Mouse (Mus musculus): Measurements from ENCODE around the gene Sh3pxd2a. TPM values are rescaled to one million over a fixed set of nuclear protein-coding genes. Genes with fewer than 3 reads are reported as not detected.
A peak's percentile ranks its signal among the peaks of the same experiment; 100 is the strongest.

The Sh3pxd2a gene
- polyA plus RNA-seq, 1 experiment from 2014 or later = 2.1 TPM

GRCm38 (mm10) chr19:47339165-47339564 is 125.0 kb downstream of the Sh3pxd2a start:
- 2% methylated on average over 17 of the region's 17 CpGs for WGBS
- Histone ChIP-seq H3K27ac (ENCODE audit: low read depth, low read length) (no peak overlapping the region), H3K9me3 (ENCODE audit: control insufficient read depth, low read length) (no peaks in the 10 kb centered on the region), H3K36me3 (ENCODE audit: control insufficient read depth, insufficient read depth, low read length) (no peaks in the 10 kb centered on the region), H3K4me1 (ENCODE audit: control insufficient read depth, insufficient read depth, low read length) (peaks cover 20% of the 10 kb centered on the region), H3K4me2 (ENCODE audit: low read depth, low read length) (peak overlapping the region; percentile 51), H3K4me3 (ENCODE audit: low read depth, low read length) (peak overlapping the region; percentile 26; the same call in 1 of the 2 replicates), H3K27me3 (ENCODE audit: control insufficient read depth, insufficient read depth, low read length) (peaks cover 11% of the 10 kb centered on the region; the same call in 1 of the 2 replicates), H3K9ac (replicated peaks; ENCODE audit: low read depth, low read length) (no peak overlapping the region)
- no peak for ATAC-seq (ENCODE audit: low read depth)

GRCm38 (mm10) chr19:47338396-47339164 is 125.6 kb downstream of the Sh3pxd2a start:
- Histone ChIP-seq H3K27ac (ENCODE audit: low read depth, low read length) (no peak overlapping the region), H3K36me3 (ENCODE audit: control insufficient read depth, insufficient read depth, low read length) (no peaks in the 10 kb centered on the region), H3K27me3 (ENCODE audit: control insufficient read depth, insufficient read depth, low read length) (peaks cover 8% of the 10 kb centered on the region; the same call in 1 of the 2 replicates), H3K4me3 (ENCODE audit: low read depth, low read length) (peak overlapping the region; percentile 26; the same call in 1 of the 2 replicates), H3K4me1 (ENCODE audit: control insufficient read depth, insufficient read depth, low read length) (peaks cover 20% of the 10 kb centered on the region), H3K9ac (replicated peaks; ENCODE audit: low read depth, low read length) (0 out of 2 replicates have a peak overlapping the region, but pooled peaks have one; percentile 17), H3K4me2 (ENCODE audit: low read depth, low read length) (peak overlapping the region; percentile 51), H3K9me3 (ENCODE audit: control insufficient read depth, low read length) (no peaks in the 10 kb centered on the region)
- ATAC-seq (ENCODE audit: low read depth) = peak; percentile 50; the same call in 1 of the 2 replicates
- 29% methylated on average over 24 of the region's 24 CpGs for WGBS

GRCm38 (mm10) chr19:47337743-47338142 is 126.5 kb downstream of the Sh3pxd2a start:
- H3K36me3 ChIP-seq (ENCODE audit: control insufficient read depth, insufficient read depth, low read length) = no peaks in the 10 kb centered on the region
- ATAC-seq (ENCODE audit: low read depth) = peak; percentile 81
- H3K4me1 ChIP-seq (ENCODE audit: control insufficient read depth, insufficient read depth, low read length) = peaks cover 20% of the 10 kb centered on the region
- H3K9ac ChIP-seq (replicated peaks; ENCODE audit: low read depth, low read length) = no peak overlapping the region
- WGBS = 23% methylated on average over 12 of the region's 12 CpGs
- H3K9me3 ChIP-seq (ENCODE audit: control insufficient read depth, low read length) = no peaks in the 10 kb centered on the region
- peak overlapping the region; percentile 33; the same call in 1 of the 2 replicates for H3K4me2 ChIP-seq (ENCODE audit: low read depth, low read length)
- H3K27me3 ChIP-seq (ENCODE audit: control insufficient read depth, insufficient read depth, low read length) = peaks cover 6% of the 10 kb centered on the region; the same call in 1 of the 2 replicates
- H3K4me3 ChIP-seq (ENCODE audit: low read depth, low read length) = no peak overlapping the region
- H3K27ac ChIP-seq (ENCODE audit: low read depth, low read length) = no peak overlapping the region

- Histone ChIP-seq H3K27ac (ENCODE audit: low read depth, low read length) (no peak overlapping the region), H3K4me2 (ENCODE audit: low read depth, low read length) (no peak overlapping the region), H3K27me3 (ENCODE audit: control insufficient read depth, insufficient read depth, low read length) (peaks cover 3% of the 10 kb centered on the region; the same call in 1 of the 2 replicates), H3K9me3 (ENCODE audit: control insufficient read depth, low read length) (no peaks in the 10 kb centered on the region), H3K9ac (replicated peaks; ENCODE audit: low read depth, low read length) (no peak overlapping the region), H3K4me3 (ENCODE audit: low read depth, low read length) (no peak overlapping the region), H3K36me3 (ENCODE audit: control insufficient read depth, insufficient read depth, low read length) (no peaks in the 10 kb centered on the region), H3K4me1 (ENCODE audit: control insufficient read depth, insufficient read depth, low read length) (peaks cover 20% of the 10 kb centered on the region)
- no peak for ATAC-seq (ENCODE audit: low read depth)
- WGBS = 71% methylated on average over 7 of the region's 7 CpGs
These were observed 127.0 kb downstream of the Sh3pxd2a start for GRCm38 (mm10) chr19:47337191-47337590.

- Histone ChIP-seq H3K27me3 (ENCODE audit: control insufficient read depth, insufficient read depth, low read length) (no peaks in the 10 kb centered on the region), H3K9ac (replicated peaks; ENCODE audit: low read depth, low read length) (no peak overlapping the region; the same call in 1 of the 2 replicates), H3K4me2 (ENCODE audit: low read depth, low read length) (no peak overlapping the region), H3K27ac (ENCODE audit: low read depth, low read length) (0 out of 2 replicates have a peak overlapping the region, but pooled peaks have one; percentile 11), H3K4me3 (ENCODE audit: low read depth, low read length) (no peak overlapping the region), H3K4me1 (ENCODE audit: control insufficient read depth, insufficient read depth, low read length) (peaks cover 30% of the 10 kb centered on the region), H3K9me3 (ENCODE audit: control insufficient read depth, low read length) (no peaks in the 10 kb centered on the region), H3K36me3 (ENCODE audit: control insufficient read depth, insufficient read depth, low read length) (no peaks in the 10 kb centered on the region)
- 52% methylated on average over 6 of the region's 6 CpGs for WGBS
- no peak for ATAC-seq (ENCODE audit: low read depth)
These were observed 128.9 kb downstream of the Sh3pxd2a start for GRCm38 (mm10) chr19:47335262-47335661.

GRCm38 (mm10) chr19:47334713-47335112 is 129.5 kb downstream of the Sh3pxd2a start:
- Histone ChIP-seq H3K4me2 (ENCODE audit: low read depth, low read length) (no peak overlapping the region), H3K9ac (replicated peaks; ENCODE audit: low read depth, low read length) (no peak overlapping the region; the same call in 1 of the 2 replicates), H3K27ac (ENCODE audit: low read depth, low read length) (peak overlapping the region; percentile 11; the same call in 1 of the 2 replicates), H3K36me3 (ENCODE audit: control insufficient read depth, insufficient read depth, low read length) (no peaks in the 10 kb centered on the region), H3K27me3 (ENCODE audit: control insufficient read depth, insufficient read depth, low read length) (no peaks in the 10 kb centered on the region), H3K9me3 (ENCODE audit: control insufficient read depth, low read length) (no peaks in the 10 kb centered on the region), H3K4me1 (ENCODE audit: control insufficient read depth, insufficient read depth, low read length) (peaks cover 30% of the 10 kb centered on the region), H3K4me3 (ENCODE audit: low read depth, low read length) (no peak overlapping the region)
- 0 out of 2 replicates have a peak, but pooled peaks have one; percentile 16 for ATAC-seq (ENCODE audit: low read depth)
- WGBS = 14% methylated on average over 17 of the region's 17 CpGs

GRCm38 (mm10) chr19:47330743-47331227 is 133.4 kb downstream of the Sh3pxd2a start:
- Histone ChIP-seq H3K4me3 (ENCODE audit: low read depth, low read length) (no peak overlapping the region), H3K27me3 (ENCODE audit: control insufficient read depth, insufficient read depth, low read length) (no peaks in the 10 kb centered on the region), H3K36me3 (ENCODE audit: control insufficient read depth, insufficient read depth, low read length) (no peaks in the 10 kb centered on the region), H3K27ac (ENCODE audit: low read depth, low read length) (peak overlapping the region; percentile 16; the same call in 1 of the 2 replicates), H3K9me3 (ENCODE audit: control insufficient read depth, low read length) (no peaks in the 10 kb centered on the region), H3K9ac (replicated peaks; ENCODE audit: low read depth, low read length) (peak overlapping the region; percentile 8; the same call in 1 of the 2 replicates), H3K4me2 (ENCODE audit: low read depth, low read length) (no peak overlapping the region), H3K4me1 (ENCODE audit: control insufficient read depth, insufficient read depth, low read length) (peaks cover 26% of the 10 kb centered on the region)
- peak; percentile 47; the same call in 1 of the 2 replicates for ATAC-seq (ENCODE audit: low read depth)
- 23% methylated on average over 10 of the region's 10 CpGs for WGBS

GRCm38 (mm10) chr19:47329102-47329501 is 135.1 kb downstream of the Sh3pxd2a start:
- WGBS = 90% methylated on average over 1 of the region's 1 CpGs
- Histone ChIP-seq H3K27me3 (ENCODE audit: control insufficient read depth, insufficient read depth, low read length) (no peaks in the 10 kb centered on the region), H3K4me1 (ENCODE audit: control insufficient read depth, insufficient read depth, low read length) (peaks cover 16% of the 10 kb centered on the region; the same call in 1 of the 2 replicates), H3K27ac (ENCODE audit: low read depth, low read length) (no peak overlapping the region), H3K4me2 (ENCODE audit: low read depth, low read length) (no peak overlapping the region), H3K9ac (replicated peaks; ENCODE audit: low read depth, low read length) (no peak overlapping the region), H3K4me3 (ENCODE audit: low read depth, low read length) (no peak overlapping the region), H3K9me3 (ENCODE audit: control insufficient read depth, low read length) (no peaks in the 10 kb centered on the region), H3K36me3 (ENCODE audit: control insufficient read depth, insufficient read depth, low read length) (no peaks in the 10 kb centered on the region)
- ATAC-seq (ENCODE audit: low read depth) = no peak

Measured in neural tube, embryonic 14.5 days (tissue).